Mouse (Mus musculus) CH12.LX (cell line): ENCODE measurements around the gene Ntrk2. TPM values are rescaled to one million over a fixed set of nuclear protein-coding genes. Genes with fewer than 3 reads are reported as not detected.

ENCODE experiments used
- DNase-seq: peaks from one replicate; pipeline ENCODE4 v3.0.0-alpha.2; 2013; ENCODE audit errors: extremely low read depth
- H3K27ac ChIP-seq: 2 replicates; pipeline ENCODE4 v1.5.1; 2012; ENCODE audit warnings: low read depth, mild to moderate bottlenecking, control low read depth, moderate library complexity; ENCODE audit not compliant: insufficient read depth
- H3K27me3 ChIP-seq: replicated peaks from 2 replicates; pipeline ENCODE3; 2012; ENCODE audit warnings: inconsistent platforms
- H3K36me3 ChIP-seq, 2 experiments: replicated peaks in 1 of 2; 2 replicates each; pipeline versions ENCODE3 to v1.6.1; 2012; ENCODE audit warnings: inconsistent platforms in 1 of 2, low read length in 1 of 2, mild to moderate bottlenecking in 1 of 2, mixed read lengths in 1 of 2, moderate library complexity in 1 of 2; ENCODE audit not compliant: control insufficient read depth in 1 of 2, insufficient read depth in 1 of 2
- H3K4me1 ChIP-seq, 2 experiments: 2 replicates each; pipeline ENCODE4 v1.6.1; 2012; ENCODE audit warnings: inconsistent platforms in 1 of 2, moderate library complexity in 1 of 2; ENCODE audit not compliant: insufficient read depth in 2 of 2, control insufficient read depth in 1 of 2
- H3K4me2 ChIP-seq: 2 replicates; pipeline ENCODE4 v1.6.1; 2012; ENCODE audit warnings: low read depth, mild to moderate bottlenecking, control low read depth; ENCODE audit not compliant: poor library complexity, insufficient read depth, severe bottlenecking
- H3K4me3 ChIP-seq, 3 experiments: fragments of 150-350 bp in 1 of 3; sonication (generic) in 1 of 3; replicated peaks in 1 of 3; 2 replicates each; pipeline versions ENCODE3 to v1.5.1; 2011 to 2012; ENCODE audit warnings: low read depth in 2 of 3, low read length in 2 of 3, mild to moderate bottlenecking in 2 of 3, moderate library complexity in 2 of 3, control low read depth in 1 of 3, improper control_type of control experiment in 1 of 3, inconsistent platforms in 1 of 3, mixed read lengths in 1 of 3; ENCODE audit not compliant: poor library complexity in 1 of 3
- H3K79me2 ChIP-seq: replicated peaks from 2 replicates; pipeline ENCODE4 v1.6.1; 2012; ENCODE audit warnings: mild to moderate bottlenecking, moderate library complexity; ENCODE audit not compliant: control insufficient read depth, poor library complexity, insufficient read depth, severe bottlenecking; ENCODE audit errors: extremely low read depth
- H3K9ac ChIP-seq: 2 replicates; pipeline ENCODE4 v1.6.1; 2012; ENCODE audit warnings: low read depth, mild to moderate bottlenecking, control low read depth, moderate library complexity; ENCODE audit not compliant: insufficient read depth
- H3K9me3 ChIP-seq: replicated peaks from 2 replicates; pipeline ENCODE3; 2012; ENCODE audit warnings: low read length, inconsistent platforms, mixed read lengths
- CHD2 ChIP-seq: IDR thresholded peaks from 2 replicates; pipeline ENCODE4 v1.6.1; 2011; ENCODE audit warnings: low read length, improper control_type of control experiment
- E2F4 ChIP-seq: IDR thresholded peaks from 2 replicates; pipeline ENCODE4 v1.6.1; 2011; ENCODE audit warnings: low read depth, low read length, improper control_type of control experiment; ENCODE audit not compliant: insufficient replicate concordance
- EP300 ChIP-seq: IDR thresholded peaks from 2 replicates; pipeline ENCODE4 v1.6.1; 2011; ENCODE audit warnings: low read length, improper control_type of control experiment
- JUND ChIP-seq: conservative IDR thresholded peaks from 2 replicates; pipeline ENCODE4 v1.6.1; 2011; ENCODE audit warnings: low read depth, low read length, improper control_type of control experiment
- KAT2A ChIP-seq: IDR thresholded peaks from 2 replicates; pipeline ENCODE4 v1.6.1; 2012; ENCODE audit warnings: low read length, improper control_type of control experiment, inconsistent platforms; ENCODE audit not compliant: insufficient replicate concordance
- MAFK ChIP-seq: IDR thresholded peaks from 2 replicates; pipeline ENCODE4 v1.6.1; 2011; ENCODE audit warnings: low read length, improper control_type of control experiment; ENCODE audit not compliant: insufficient replicate concordance
- MAZ ChIP-seq: IDR thresholded peaks from 2 replicates; pipeline ENCODE4 v1.6.1; 2012; ENCODE audit warnings: low read depth, mild to moderate bottlenecking, inconsistent platforms, low read length, improper control_type of control experiment, moderate library complexity
- MEF2A ChIP-seq: IDR thresholded peaks from 2 replicates; pipeline ENCODE4 v1.6.1; 2014; ENCODE audit warnings: low read depth, mild to moderate bottlenecking, inconsistent platforms, low read length, improper control_type of control experiment, borderline replicate concordance
- MXI1 ChIP-seq: IDR thresholded peaks from 2 replicates; pipeline ENCODE4 v1.6.1; 2011; ENCODE audit warnings: mild to moderate bottlenecking, low read depth, low read length, improper control_type of control experiment
- MYC ChIP-seq: IDR thresholded peaks from 2 replicates; pipeline ENCODE4 v1.6.1; 2011; ENCODE audit warnings: low read depth, mild to moderate bottlenecking, improper control_type of control experiment, low read length
- NELFE ChIP-seq: IDR thresholded peaks from 2 replicates; pipeline ENCODE4 v1.6.1; 2011; ENCODE audit warnings: low read depth, low read length, improper control_type of control experiment
- POLR2A ChIP-seq: IDR thresholded peaks from 2 replicates; pipeline ENCODE4 v1.6.1; 2011; ENCODE audit warnings: low read depth, mild to moderate bottlenecking, improper control_type of control experiment, low read length
- POLR2AphosphoS2 ChIP-seq: IDR thresholded peaks from 2 replicates; pipeline ENCODE4 v1.6.1; 2011; ENCODE audit warnings: low read depth, low read length, improper control_type of control experiment
- TBP ChIP-seq: conservative IDR thresholded peaks from 2 replicates; pipeline ENCODE4 v1.6.1; 2011; ENCODE audit warnings: low read depth, low read length, improper control_type of control experiment
- USF1 ChIP-seq: IDR thresholded peaks from 2 replicates; pipeline ENCODE4 v1.6.1; 2014; ENCODE audit warnings: low read depth, mild to moderate bottlenecking, inconsistent platforms, low read length, improper control_type of control experiment
- USF2 ChIP-seq: conservative IDR thresholded peaks from 2 replicates; pipeline ENCODE4 v1.6.1; 2011; ENCODE audit warnings: low read depth, low read length, improper control_type of control experiment
- ZC3H11A ChIP-seq: IDR thresholded peaks from 2 replicates; pipeline ENCODE4 v1.6.1; 2012; ENCODE audit warnings: low read depth, mild to moderate bottlenecking, inconsistent platforms, low read length, improper control_type of control experiment
- ZMIZ1 ChIP-seq: IDR thresholded peaks from 2 replicates; pipeline ENCODE4 v1.6.1; 2012; ENCODE audit warnings: low read depth, mild to moderate bottlenecking, inconsistent platforms, low read length, improper control_type of control experiment
- ZNF384 ChIP-seq: IDR thresholded peaks from 2 replicates; pipeline ENCODE4 v1.6.1; 2012; ENCODE audit warnings: low read depth, low read length, improper control_type of control experiment, inconsistent platforms
- dilution Hi-C: fragments of 300-500 bp; cut with MboI; formaldehyde crosslinking; loops from 2 replicates; pipeline ENCODE4 v1.14.3; 2020; ENCODE audit warnings: low sequenced_read_pairs; ENCODE audit not compliant: extremely low pct_unique_long_range_greater_than_20kb, extremely low pct_ligation_motif_present
- in situ Hi-C: fragments of 300-500 bp; cut with MboI; formaldehyde crosslinking; loops from 3 replicates; pipeline ENCODE4 v1.14.3; 2019; ENCODE audit warnings: low sequenced_read_pairs, low pct_ligation_motif_present, low pct_unique_long_range_greater_than_20kb, mixed read lengths
- polyA plus RNA-seq: library from polyadenylated mRNA; unstranded; fragments of >175 nt; gene quantifications from 2 replicates; pipeline ENCODE4 v1.2.1, GENCODE M21; 2012; ENCODE audit warnings: low read depth; ENCODE audit not compliant: insufficient read length
- total RNA-seq, 2 experiments: library from RNA; depleted of rRNA; stranded (reverse); fragments of 300-350 nt in 1 of 2; fragments of >200 nt in 1 of 2; gene quantifications; 2 replicates each; pipeline ENCODE4 v1.2.3; 2012 to 2014

Gene Ntrk2
- total and polyA plus RNA-seq, 3 experiments: not detected

DNA sequence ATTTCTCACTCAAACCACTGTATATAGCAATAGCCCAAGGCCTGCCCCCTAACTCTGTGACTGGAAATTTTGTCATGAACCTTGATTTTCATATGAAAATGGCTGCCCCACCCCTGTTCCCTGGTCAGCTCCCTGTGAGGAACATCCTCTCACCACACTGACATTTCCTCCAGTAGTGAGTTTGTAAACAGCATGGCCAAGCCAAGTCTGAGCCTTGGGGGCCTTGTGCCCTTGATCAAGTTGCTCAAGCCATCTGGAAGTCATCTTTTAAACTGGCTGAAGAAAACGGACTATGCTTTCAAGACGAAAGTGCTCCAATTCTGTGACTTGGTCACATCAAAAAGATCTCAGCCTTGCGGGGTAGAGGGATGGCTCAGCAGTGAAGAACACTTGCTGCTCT lies 114.9 kb downstream of the Ntrk2 start:
- Histone ChIP-seq H3K27ac (no peak overlapping the region), H3K9ac (no peak overlapping the region), H3K36me3 (no peaks in the 10 kb centered on the region), H3K9me3 (peaks cover 87% of the 10 kb centered on the region), H3K4me2 (no peak overlapping the region), H3K4me1 (no peaks in the 10 kb centered on the region), H3K4me3 (no peak overlapping the region), H3K27me3 (no peaks in the 10 kb centered on the region), H3K79me2 (no peaks in the 10 kb centered on the region)
- in situ Hi-C loops (no loop called here), dilution Hi-C loops (no loop called here)
- no peak for TF ChIP-seq MAFK
- no peak for TF ChIP-seq TBP
- TF ChIP-seq ZC3H11A: no peak
- no peak for DNase-seq

GRCm38 (mm10) chr13:58921705-58922104 lies 115.3 kb downstream of the Ntrk2 start:
- no peak for TF ChIP-seq USF2
- no peak for TF ChIP-seq EP300
- TF ChIP-seq POLR2A: no peak
- no peak for TF ChIP-seq NELFE
- TF ChIP-seq CHD2: no peak
- no peak for TF ChIP-seq MAFK
- no peak for TF ChIP-seq E2F4
- TF ChIP-seq ZMIZ1: no peak
- no peak for TF ChIP-seq ZNF384
- TF ChIP-seq MEF2A: no peak
- TF ChIP-seq MYC: no peak
- no peak for TF ChIP-seq TBP
- no peak for TF ChIP-seq POLR2AphosphoS2
- no peak for TF ChIP-seq JUND
- TF ChIP-seq MXI1: no peak
- TF ChIP-seq USF1: no peak
- no peak for TF ChIP-seq MAZ
- no peak for TF ChIP-seq KAT2A
- in situ Hi-C loops: no loop called here
- H3K27me3 ChIP-seq: no peaks in the 10 kb centered on the region
- H3K79me2 ChIP-seq: no peaks in the 10 kb centered on the region
- H3K36me3 ChIP-seq: no peaks in the 10 kb centered on the region
- no peak for DNase-seq
- H3K9me3 ChIP-seq: peaks cover 87% of the 10 kb centered on the region
- no peak overlapping the region for H3K4me2 ChIP-seq
- no peak overlapping the region for H3K9ac ChIP-seq
- no peaks in the 10 kb centered on the region for H3K4me1 ChIP-seq
- H3K27ac ChIP-seq: no peak overlapping the region
- dilution Hi-C loops: no loop called here
- no peak overlapping the region for H3K4me3 ChIP-seq
